Mouse (Mus musculus) hindbrain, embryonic 12.5 days (tissue): ENCODE measurements around the gene Smndc1. TPM values are rescaled to one million over a fixed set of nuclear protein-coding genes. Genes with fewer than 3 reads are reported as not detected.

Experiments used
- ATAC-seq: fragments of 200-750 bp; cut with Nextera tagmentation; 2 replicates; pipeline ENCODE4 v1.8.0; 2017; ENCODE audit warnings: moderate TSS enrichment; ENCODE audit not compliant: low FRiP score
- H3K27ac ChIP-seq: fragments of 300-500 bp; sonication (generic); 2 replicates; pipeline ENCODE4 v1.5.1; 2016; ENCODE audit warnings: mild to moderate bottlenecking
- H3K27me3 ChIP-seq: fragments of 300-500 bp; sonication (generic); 2 replicates; pipeline ENCODE4 v1.6.1; 2016; ENCODE audit warnings: mild to moderate bottlenecking
- H3K36me3 ChIP-seq: fragments of 300-500 bp; sonication (generic); 2 replicates; pipeline ENCODE4 v1.6.1; 2016; ENCODE audit warnings: mild to moderate bottlenecking
- H3K4me1 ChIP-seq: fragments of 300-500 bp; sonication (generic); 2 replicates; pipeline ENCODE4 v1.6.1; 2016
- H3K4me2 ChIP-seq: fragments of 300-500 bp; sonication (generic); replicated peaks from 2 replicates; pipeline ENCODE4 v1.6.1; 2016; ENCODE audit warnings: mild to moderate bottlenecking
- H3K4me3 ChIP-seq: fragments of 300-500 bp; sonication (generic); 2 replicates; pipeline ENCODE4 v1.5.1; 2016; ENCODE audit warnings: mild to moderate bottlenecking
- H3K9ac ChIP-seq: fragments of 300-500 bp; sonication (generic); 2 replicates; pipeline ENCODE4 v1.6.1; 2016; ENCODE audit warnings: mild to moderate bottlenecking, moderate library complexity
- H3K9me3 ChIP-seq: fragments of 300-500 bp; sonication (generic); replicated peaks from 2 replicates; pipeline ENCODE4 v1.6.1; 2016; ENCODE audit warnings: mild to moderate bottlenecking
- WGBS: fragments of 180-500 bp; shearing (Covaris S2); methylation state at CpG from one replicate; pipeline ENCODE4 v1.1.7; 2016; 5-methylcytosine and 5-hydroxymethylcytosine counted together
- polyA plus RNA-seq: library from polyadenylated mRNA; unstranded; fragments of >200 nt; fragmentation: Nextera tagmentation; extraction: Ambion mirVana; gene quantifications from 2 replicates; pipeline ENCODE4 v1.2.1, GENCODE M21; 2016

Gene Smndc1
- polyA plus RNA-seq, 1 experiment from 2014 or later: 41.4 TPM

DNA sequence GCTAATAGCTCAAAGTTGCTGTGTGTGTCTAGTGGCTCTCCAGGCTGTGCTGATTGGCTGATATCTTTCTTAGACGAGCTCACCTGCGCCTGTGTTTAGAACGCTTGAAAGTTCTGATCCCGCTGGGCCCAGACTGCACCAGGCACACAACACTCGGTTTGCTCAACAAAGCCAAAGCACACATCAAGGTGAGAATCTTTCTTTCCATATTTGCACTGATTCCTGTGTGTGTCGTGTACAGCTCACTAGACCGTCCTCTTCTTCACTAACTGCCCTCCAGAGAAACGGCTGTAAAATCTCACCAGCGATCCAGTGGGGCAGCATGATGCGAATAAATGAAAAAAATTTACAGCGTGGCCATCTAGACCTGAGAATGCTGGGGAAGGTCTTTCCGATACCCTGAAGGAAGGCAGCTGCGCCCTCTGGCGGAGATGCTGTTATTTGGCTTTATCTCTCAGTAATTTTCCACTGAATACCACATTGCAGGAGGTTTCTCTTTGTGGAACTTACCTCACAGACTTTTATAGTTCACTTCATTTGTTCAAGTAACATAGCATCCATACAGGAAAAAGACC, 20.8 kb downstream of the Smndc1 start:
- Histone ChIP-seq H3K4me1 (peaks cover 18% of the 10 kb centered on the region), H3K27me3 (no peaks in the 10 kb centered on the region), H3K4me3 (no peak overlapping the region), H3K36me3 (peaks cover 36% of the 10 kb centered on the region), H3K9ac (0 out of 2 replicates have a peak overlapping the region, but pooled peaks have one; percentile 6), H3K4me2 (no peak overlapping the region), H3K9me3 (no peaks in the 10 kb centered on the region), H3K27ac (no peak overlapping the region)
- peak; percentile 44; the same call in 1 of the 2 replicates for ATAC-seq
- 37% methylated on average over 14 of the region's 14 CpGs for WGBS

DNA sequence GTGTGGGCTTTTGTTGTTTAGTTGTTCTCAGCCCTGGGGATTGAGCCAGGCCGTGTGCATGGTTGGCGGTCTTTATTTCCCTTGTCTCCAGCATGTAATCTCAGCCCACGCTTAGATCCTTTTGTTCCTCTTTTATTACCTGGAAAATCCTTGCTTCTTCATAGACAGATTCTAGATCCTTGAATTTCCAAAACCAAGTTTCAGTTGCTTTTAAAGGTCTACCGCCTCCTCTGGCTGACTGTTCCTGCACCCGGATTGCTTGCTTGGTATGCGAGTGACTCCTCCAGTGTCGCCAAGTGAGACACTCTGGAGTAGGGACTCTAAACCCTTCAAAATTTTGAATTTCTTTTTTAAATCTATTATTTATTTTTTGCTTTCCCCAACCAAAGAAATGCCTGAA, 23.5 kb downstream of the Smndc1 start:
- H3K36me3 ChIP-seq: peaks cover 17% of the 10 kb centered on the region; the same call in 1 of the 2 replicates
- no peaks in the 10 kb centered on the region for H3K27me3 ChIP-seq
- no peak for ATAC-seq
- no peak overlapping the region for H3K4me2 ChIP-seq
- H3K9ac ChIP-seq: no peak overlapping the region
- WGBS: 84% methylated on average over 7 of the region's 7 CpGs
- no peak overlapping the region for H3K27ac ChIP-seq
- no peaks in the 10 kb centered on the region for H3K9me3 ChIP-seq
- no peak overlapping the region for H3K4me3 ChIP-seq
- peaks cover 19% of the 10 kb centered on the region for H3K4me1 ChIP-seq

DNA sequence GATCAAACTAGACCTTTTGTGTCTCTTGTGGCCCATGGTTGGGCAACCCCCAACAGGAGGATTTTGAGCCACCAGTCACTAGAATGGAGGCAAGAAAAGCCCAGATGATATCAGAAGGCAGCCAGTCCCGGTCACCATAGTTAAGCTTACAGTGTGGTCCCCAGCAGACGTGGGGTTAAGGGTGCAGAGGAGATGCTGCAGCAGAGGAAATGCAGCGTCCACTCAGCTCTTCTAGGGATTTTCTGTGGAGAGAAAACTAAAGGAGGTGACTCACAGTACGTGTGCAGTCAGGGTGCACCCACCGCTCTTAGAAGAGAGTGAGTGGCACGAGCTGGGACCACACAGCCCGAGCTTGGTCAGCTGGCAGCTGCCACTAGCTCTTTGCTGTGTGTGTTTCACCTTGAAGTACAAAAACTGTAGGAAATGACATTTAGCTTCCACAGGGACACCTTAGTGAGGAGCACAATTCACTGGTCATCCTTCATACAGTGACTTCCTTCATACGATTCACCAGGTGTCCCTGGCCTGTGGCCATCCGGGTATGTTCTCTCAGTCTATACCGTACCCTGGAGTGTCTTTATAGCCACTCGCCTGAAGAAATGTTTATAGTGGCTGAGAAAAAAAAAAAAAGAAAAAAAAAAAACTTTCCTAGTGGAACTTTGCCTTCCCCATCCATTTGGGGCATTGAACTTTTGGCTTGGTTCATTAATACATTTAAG, 24.2 kb downstream of the Smndc1 start:
- no peak overlapping the region for H3K4me3 ChIP-seq

DNA sequence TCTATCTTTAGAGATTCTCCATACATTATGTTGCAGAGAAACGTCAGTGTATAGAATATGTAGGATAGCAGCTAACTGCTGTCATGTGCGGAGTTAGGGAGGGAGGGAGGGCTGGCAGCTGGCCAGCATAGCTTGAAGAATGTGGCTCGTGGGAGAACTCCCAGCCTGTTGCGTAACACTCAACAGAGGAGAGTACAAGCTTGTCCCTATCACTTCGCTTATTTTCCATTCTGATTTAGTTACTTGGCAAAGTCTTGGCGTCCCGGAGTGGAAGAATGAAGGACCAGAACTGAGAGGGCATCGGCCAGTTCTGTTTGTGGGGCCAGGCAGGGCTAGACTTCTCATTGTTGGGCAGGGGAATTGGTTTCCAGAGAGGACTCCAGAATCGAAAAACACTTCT, 25.4 kb downstream of the Smndc1 start:
- no peak for ATAC-seq
- no peaks in the 10 kb centered on the region for H3K27me3 ChIP-seq
- 39% methylated on average over 9 of the region's 9 CpGs for WGBS
- peak overlapping the region; percentile 15; the same call in 1 of the 2 replicates for H3K4me2 ChIP-seq
- no peak overlapping the region for H3K4me3 ChIP-seq
- H3K36me3 ChIP-seq: 0 out of 2 replicates have a peak, but pooled peaks cover 3% of the 10 kb centered on the region
- peak overlapping the region; percentile 62; the same call in 1 of the 2 replicates for H3K27ac ChIP-seq
- peaks cover 27% of the 10 kb centered on the region for H3K4me1 ChIP-seq
- H3K9ac ChIP-seq: no peak overlapping the region; the same call in 1 of the 2 replicates
- no peaks in the 10 kb centered on the region for H3K9me3 ChIP-seq

More for the DNA sequence above, 24.2 kb downstream of the Smndc1 start:
- ATAC-seq: no peak
- H3K4me1 ChIP-seq: peaks cover 19% of the 10 kb centered on the region
- H3K36me3 ChIP-seq: peaks cover 11% of the 10 kb centered on the region; the same call in 1 of the 2 replicates
- H3K27ac ChIP-seq: no peak overlapping the region
- H3K9me3 ChIP-seq: no peaks in the 10 kb centered on the region
- H3K4me2 ChIP-seq: no peak overlapping the region
- no peak overlapping the region for H3K9ac ChIP-seq
- 85% methylated on average over 11 of the region's 11 CpGs for WGBS
- no peaks in the 10 kb centered on the region for H3K27me3 ChIP-seq

DNA sequence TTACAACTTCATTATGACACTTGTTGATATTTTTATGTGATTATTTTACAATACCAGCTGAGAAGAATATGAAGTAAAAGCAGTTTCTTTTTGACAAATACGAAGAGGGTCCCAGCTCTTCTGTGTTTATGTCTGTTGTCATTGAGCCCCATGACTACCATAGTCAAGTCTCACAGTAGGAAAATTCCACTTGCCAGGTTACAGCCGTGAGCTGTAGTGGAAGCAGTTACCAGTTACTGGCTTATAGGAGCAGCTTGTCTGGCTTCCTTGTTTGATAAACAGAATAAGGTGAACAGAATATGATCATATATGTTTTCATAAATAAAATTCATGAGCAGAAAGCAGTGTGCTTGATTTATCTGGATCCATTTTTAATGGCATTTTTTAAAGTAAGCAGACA, 25.8 kb downstream of the Smndc1 start:
- ATAC-seq: no peak
- Histone ChIP-seq H3K4me2 (no peak overlapping the region; the same call in 1 of the 2 replicates), H3K27me3 (no peaks in the 10 kb centered on the region), H3K4me1 (peaks cover 30% of the 10 kb centered on the region), H3K9ac (no peak overlapping the region), H3K4me3 (no peak overlapping the region), H3K9me3 (no peaks in the 10 kb centered on the region), H3K36me3 (0 out of 2 replicates have a peak, but pooled peaks cover 3% of the 10 kb centered on the region), H3K27ac (no peak overlapping the region)
- WGBS: 73% methylated on average over 2 of the region's 2 CpGs

DNA sequence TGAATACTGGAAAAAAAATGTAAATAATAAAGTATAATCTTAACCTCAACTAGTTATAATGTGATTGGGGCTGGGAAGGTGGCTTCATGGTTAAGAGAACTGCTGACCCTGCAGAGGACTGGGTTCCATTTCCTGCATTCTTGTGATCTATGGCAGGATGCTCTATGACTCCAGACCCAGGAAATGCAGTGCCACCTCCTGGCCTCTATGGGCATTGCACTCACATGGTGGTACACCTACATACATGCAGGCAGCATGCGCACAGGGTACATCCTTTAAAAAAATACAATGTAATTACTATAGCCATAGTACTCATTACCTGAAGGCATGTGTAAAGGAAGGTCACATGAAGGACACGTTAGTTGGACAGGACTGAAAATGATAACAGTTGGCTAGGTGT, 27.4 kb downstream of the Smndc1 start:
- no peak overlapping the region for H3K9ac ChIP-seq
- H3K4me3 ChIP-seq: no peak overlapping the region
- no peak for ATAC-seq
- 0 out of 2 replicates have a peak, but pooled peaks cover 3% of the 10 kb centered on the region for H3K36me3 ChIP-seq
- no peaks in the 10 kb centered on the region for H3K9me3 ChIP-seq
- H3K4me1 ChIP-seq: peaks cover 34% of the 10 kb centered on the region
- no peak overlapping the region for H3K27ac ChIP-seq
- WGBS: 50% methylated on average over 2 of the region's 2 CpGs
- H3K4me2 ChIP-seq: no peak overlapping the region
- H3K27me3 ChIP-seq: no peaks in the 10 kb centered on the region

DNA sequence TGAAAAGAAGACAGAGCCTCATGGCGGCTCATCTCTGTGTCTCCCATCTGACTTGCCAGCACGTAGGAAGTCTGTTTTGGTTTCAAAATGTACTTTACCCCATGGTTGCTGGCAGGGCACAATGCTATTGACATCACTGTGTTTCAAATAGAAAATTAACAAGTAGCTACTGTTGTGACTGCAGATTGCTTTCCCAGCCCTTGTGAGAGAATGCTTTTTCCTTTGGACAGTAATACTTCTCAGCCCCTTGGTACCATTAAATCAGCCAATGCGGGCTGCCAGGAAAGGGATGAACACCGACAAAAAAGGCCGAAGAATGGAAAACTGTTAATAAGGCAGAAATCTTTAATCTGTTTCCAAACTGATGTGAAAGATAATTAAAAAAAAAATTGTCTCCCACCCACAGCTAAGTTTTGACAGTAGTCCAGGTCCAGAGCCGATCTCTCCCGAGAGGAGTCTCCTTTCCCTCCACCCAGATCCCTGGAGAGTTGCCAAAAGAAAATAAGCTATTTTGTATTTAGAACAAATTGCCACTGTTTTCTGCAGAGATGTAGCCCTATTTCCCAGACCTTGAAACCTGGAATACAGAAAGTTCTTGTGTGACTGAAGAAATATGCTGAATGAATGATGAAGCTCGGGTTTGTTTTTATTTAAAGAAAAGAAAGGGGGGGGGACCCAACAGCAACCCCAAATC, 30.0 kb downstream of the Smndc1 start:
- Histone ChIP-seq H3K27me3 (no peaks in the 10 kb centered on the region), H3K4me1 (peaks cover 27% of the 10 kb centered on the region), H3K4me2 (no peak overlapping the region), H3K4me3 (no peak overlapping the region), H3K9ac (no peak overlapping the region), H3K27ac (peak overlapping the region; percentile 72), H3K36me3 (peaks cover 11% of the 10 kb centered on the region; the same call in 1 of the 2 replicates), H3K9me3 (no peaks in the 10 kb centered on the region)
- no peak for ATAC-seq
- WGBS: 70% methylated on average over 8 of the region's 8 CpGs

DNA sequence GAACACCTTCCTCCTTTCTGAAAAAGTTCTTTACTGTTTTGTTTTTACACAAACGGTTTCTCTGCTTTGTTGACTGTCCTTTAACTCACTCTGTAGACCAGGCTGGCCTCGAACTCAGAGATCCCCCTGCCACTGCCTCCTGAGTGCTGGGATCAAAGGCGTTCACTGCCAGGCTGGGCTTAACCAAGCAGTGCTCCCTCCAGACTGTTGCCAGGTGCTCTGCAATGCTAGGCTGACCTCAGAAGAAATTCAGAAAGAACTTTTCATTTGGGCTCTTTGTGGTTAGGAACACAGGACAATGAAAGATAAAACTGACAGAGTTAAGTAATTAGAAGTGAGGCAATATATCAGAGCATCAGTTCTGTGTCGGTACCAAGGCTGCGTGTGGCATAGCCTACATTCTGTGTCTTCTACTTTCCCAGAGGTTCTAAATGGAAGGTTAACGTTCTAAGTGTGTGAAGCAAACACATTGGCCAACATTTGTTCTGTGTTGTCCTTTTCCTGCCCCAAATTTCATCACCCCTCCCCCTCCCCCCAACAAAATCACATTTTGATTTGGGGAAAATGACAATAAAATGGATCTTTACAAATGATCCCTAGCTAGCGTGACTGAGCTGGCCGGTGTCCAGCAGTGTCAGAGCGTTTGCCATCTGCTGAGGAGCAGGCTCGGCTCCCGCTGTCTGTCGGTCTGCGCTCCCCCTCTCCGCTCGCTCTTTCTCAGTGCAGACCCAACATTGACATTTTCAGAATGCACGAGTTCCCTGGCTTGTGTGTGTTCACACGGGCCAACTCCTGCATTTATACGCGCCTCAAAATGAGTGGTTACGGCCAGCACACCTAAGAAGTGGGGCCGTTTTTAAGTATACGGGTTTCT, 31.0 kb downstream of the Smndc1 start:
- ATAC-seq: peak; percentile 82
- Histone ChIP-seq H3K36me3 (peaks cover 11% of the 10 kb centered on the region; the same call in 1 of the 2 replicates), H3K9me3 (no peaks in the 10 kb centered on the region), H3K27ac (peak overlapping the region; percentile 72), H3K4me2 (no peak overlapping the region), H3K4me3 (no peak overlapping the region), H3K9ac (no peak overlapping the region), H3K27me3 (no peaks in the 10 kb centered on the region), H3K4me1 (peaks cover 21% of the 10 kb centered on the region)
- WGBS: 54% methylated on average over 22 of the region's 22 CpGs

DNA sequence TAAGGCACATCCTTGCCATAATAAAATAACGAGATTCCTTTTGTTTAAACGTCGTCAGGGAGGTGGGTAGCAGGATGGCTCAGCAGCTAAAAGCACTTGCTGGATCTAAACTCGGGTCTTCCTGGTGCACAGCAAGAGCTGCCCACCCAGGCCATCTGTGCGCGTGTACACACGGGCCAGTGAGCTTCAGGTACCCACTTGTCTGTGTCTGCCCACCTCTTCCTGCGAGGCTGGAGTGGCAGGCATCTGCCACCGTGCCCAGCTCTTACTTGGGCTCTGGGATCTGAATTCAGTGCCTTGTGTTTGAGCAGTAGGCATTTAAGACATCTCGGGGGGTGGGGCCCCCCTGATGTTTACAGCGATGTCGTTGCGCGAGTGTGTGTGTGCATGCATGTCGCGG, 35.3 kb downstream of the Smndc1 start:
- H3K27ac ChIP-seq: no peak overlapping the region
- no peak overlapping the region for H3K4me2 ChIP-seq
- H3K4me1 ChIP-seq: peaks cover 13% of the 10 kb centered on the region
- H3K9me3 ChIP-seq: no peaks in the 10 kb centered on the region
- 87% methylated on average over 16 of the region's 16 CpGs for WGBS
- H3K9ac ChIP-seq: no peak overlapping the region
- no peak overlapping the region for H3K4me3 ChIP-seq
- peaks cover 15% of the 10 kb centered on the region; the same call in 1 of the 2 replicates for H3K36me3 ChIP-seq
- ATAC-seq: no peak
- H3K27me3 ChIP-seq: no peaks in the 10 kb centered on the region

DNA sequence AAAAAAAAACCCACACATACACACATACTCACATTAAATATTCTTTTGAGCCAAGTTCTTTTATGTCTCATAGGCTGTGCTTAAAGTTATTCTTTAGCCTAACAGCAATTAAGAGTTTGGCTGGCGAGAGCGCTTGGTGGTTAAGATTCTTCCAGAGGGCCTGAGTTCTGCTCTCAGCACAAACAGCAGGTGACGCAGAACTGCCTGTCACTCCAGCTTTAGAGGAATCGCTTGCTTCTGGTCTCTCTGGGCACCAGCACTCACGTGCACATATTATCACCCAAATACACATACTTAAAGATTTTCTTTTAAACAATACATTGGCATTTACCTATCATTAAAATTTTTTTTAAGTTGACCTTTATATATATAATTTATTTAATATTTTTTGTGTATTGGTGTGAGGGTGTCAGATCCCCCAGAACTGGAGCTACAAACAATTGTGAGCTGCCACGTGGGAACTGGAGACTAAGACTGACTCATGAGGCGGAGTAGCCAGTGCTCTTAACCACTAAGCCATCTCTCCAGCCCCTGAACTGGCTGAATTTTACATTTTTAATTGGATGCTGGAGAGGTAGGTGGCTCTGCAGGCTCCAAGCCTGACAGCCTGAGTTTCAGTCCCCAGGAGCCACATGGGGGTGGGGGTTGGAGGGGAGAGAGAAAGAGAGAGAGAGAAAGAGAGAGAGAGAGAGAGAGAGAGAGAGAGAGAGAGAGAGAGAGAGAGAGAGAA, 35.9 kb downstream of the Smndc1 start:
- Histone ChIP-seq H3K4me3 (no peak overlapping the region), H3K27ac (no peak overlapping the region), H3K4me1 (peaks cover 6% of the 10 kb centered on the region), H3K27me3 (no peaks in the 10 kb centered on the region), H3K4me2 (no peak overlapping the region), H3K36me3 (peaks cover 15% of the 10 kb centered on the region; the same call in 1 of the 2 replicates), H3K9me3 (no peaks in the 10 kb centered on the region), H3K9ac (no peak overlapping the region)
- ATAC-seq: no peak
- WGBS: 79% methylated on average over 7 of the region's 7 CpGs

DNA sequence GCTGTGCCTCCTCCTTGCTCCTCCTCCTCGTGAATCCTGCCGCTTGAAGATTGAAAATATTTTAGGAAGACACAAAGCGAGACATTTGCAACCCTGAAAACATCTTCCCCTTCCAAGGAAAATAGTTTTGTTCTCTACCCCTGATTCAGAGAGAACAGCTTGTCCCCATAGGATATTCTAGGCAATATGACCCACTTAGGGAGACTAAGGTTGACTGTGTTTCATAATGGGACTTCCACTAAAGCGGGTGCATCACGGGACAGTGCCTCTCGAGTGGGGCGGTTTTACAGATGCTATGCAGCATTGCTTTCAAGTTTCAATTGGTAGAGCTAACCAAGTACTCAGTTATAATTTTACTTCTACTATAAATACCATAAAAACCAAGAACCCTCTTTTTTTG, 36.5 kb downstream of the Smndc1 start:
- no peaks in the 10 kb centered on the region for H3K9me3 ChIP-seq
- no peak for ATAC-seq
- H3K27ac ChIP-seq: no peak overlapping the region
- no peak overlapping the region for H3K4me3 ChIP-seq
- WGBS: 94% methylated on average over 7 of the region's 7 CpGs
- no peak overlapping the region for H3K4me2 ChIP-seq
- no peaks in the 10 kb centered on the region for H3K27me3 ChIP-seq
- peaks cover under 1% of the 10 kb centered on the region; the same call in 1 of the 2 replicates for H3K4me1 ChIP-seq
- H3K9ac ChIP-seq: no peak overlapping the region
- H3K36me3 ChIP-seq: peaks cover 15% of the 10 kb centered on the region; the same call in 1 of the 2 replicates
